Mouse (Mus musculus) E14TG2a.4 (cell line): ENCODE data around the gene Srrm1.

Experiments used
- H3K27me3 ChIP-seq: 2 replicates; pipeline ENCODE4 v1.6.1; 2014; ENCODE audit warnings: low read length, control low read depth; ENCODE audit not compliant: insufficient read depth
- H3K36me3 ChIP-seq: 2 replicates; pipeline ENCODE4 v1.6.1; 2014; ENCODE audit warnings: low read length, control low read depth; ENCODE audit not compliant: insufficient read depth
- H3K4me1 ChIP-seq: replicated peaks from 2 replicates; pipeline ENCODE4 v1.6.1; 2014; ENCODE audit warnings: low read depth, low read length, control low read depth
- H3K4me3 ChIP-seq: replicated peaks from 2 replicates; pipeline ENCODE4 v1.5.1; 2014; ENCODE audit warnings: mild to moderate bottlenecking, low read length
- H3K9me3 ChIP-seq: 2 replicates; pipeline ENCODE4 v1.6.1; 2014; ENCODE audit warnings: low read length, control low read depth
- CTCF ChIP-seq: conservative IDR thresholded peaks from 2 replicates; pipeline ENCODE4 v1.5.1; 2014; ENCODE audit warnings: low read length
- NANOG ChIP-seq: IDR thresholded peaks from 2 replicates; pipeline ENCODE4 v1.6.1; 2014; ENCODE audit warnings: borderline replicate concordance, low read length, mixed read lengths
- POU5F1 ChIP-seq: IDR thresholded peaks from 2 replicates; pipeline ENCODE4 v1.6.1; 2014; ENCODE audit warnings: low read length, borderline replicate concordance

The Srrm1 gene

GRCm38 (mm10) chr4:135335327-135336022 is 17.6 kb downstream of the Srrm1 start:
- no peak for TF ChIP-seq NANOG
- TF ChIP-seq CTCF, result no peak
- no peak for TF ChIP-seq POU5F1
- H3K27me3 ChIP-seq, result no peaks in the 10 kb centered on the region
- H3K4me1 ChIP-seq, result peaks cover 55% of the 10 kb centered on the region
- H3K36me3 ChIP-seq, result peaks cover 100% of the 10 kb centered on the region
- H3K4me3 ChIP-seq, result no peak overlapping the region
- no peaks in the 10 kb centered on the region for H3K9me3 ChIP-seq

- H3K4me1 ChIP-seq, result peaks cover 27% of the 10 kb centered on the region
- H3K36me3 ChIP-seq, result peaks cover 100% of the 10 kb centered on the region
- H3K4me3 ChIP-seq, result no peak overlapping the region
- H3K9me3 ChIP-seq, result no peaks in the 10 kb centered on the region
- no peak for TF ChIP-seq POU5F1
- TF ChIP-seq NANOG, result no peak
- no peak for TF ChIP-seq CTCF
- H3K27me3 ChIP-seq, result no peaks in the 10 kb centered on the region
Observed at GRCm38 (mm10) chr4:135326469-135326868, 26.7 kb downstream of the Srrm1 start.

- no peak for TF ChIP-seq CTCF
- peaks cover 100% of the 10 kb centered on the region for H3K36me3 ChIP-seq
- H3K4me1 ChIP-seq, result peaks cover 23% of the 10 kb centered on the region
Observed at GRCm38 (mm10) chr4:135326046-135326445, 27.1 kb downstream of the Srrm1 start.

GRCm38 (mm10) chr4:135323021-135323420 is 30.1 kb downstream of the Srrm1 start:
- no peaks in the 10 kb centered on the region for H3K9me3 ChIP-seq
- H3K4me3 ChIP-seq, result no peak overlapping the region
- H3K4me1 ChIP-seq, result peaks cover 23% of the 10 kb centered on the region
- TF ChIP-seq CTCF (no peak), POU5F1 (no peak), NANOG (no peak)
- no peaks in the 10 kb centered on the region for H3K27me3 ChIP-seq
- H3K36me3 ChIP-seq, result peaks cover 99% of the 10 kb centered on the region

More at GRCm38 (mm10) chr4:135326046-135326445, 27.1 kb downstream of the Srrm1 start:
- H3K4me3 ChIP-seq, result no peak overlapping the region
- H3K9me3 ChIP-seq, result no peaks in the 10 kb centered on the region
- no peaks in the 10 kb centered on the region for H3K27me3 ChIP-seq

- H3K4me1 ChIP-seq, result peaks cover 29% of the 10 kb centered on the region
- TF ChIP-seq NANOG, result no peak
- TF ChIP-seq CTCF, result peak; percentile 60
- no peak for TF ChIP-seq POU5F1
- H3K9me3 ChIP-seq, result no peaks in the 10 kb centered on the region
- peaks cover 84% of the 10 kb centered on the region for H3K36me3 ChIP-seq
- no peak overlapping the region for H3K4me3 ChIP-seq
- no peaks in the 10 kb centered on the region for H3K27me3 ChIP-seq
Observed at GRCm38 (mm10) chr4:135317966-135318365, 35.2 kb downstream of the Srrm1 start.

- Histone ChIP-seq H3K4me3 (no peak overlapping the region), H3K36me3 (peaks cover 80% of the 10 kb centered on the region)
- no peak for TF ChIP-seq NANOG
- no peak for TF ChIP-seq CTCF
- no peak for TF ChIP-seq POU5F1
Observed at GRCm38 (mm10) chr4:135317539-135317938, 35.6 kb downstream of the Srrm1 start.

GRCm38 (mm10) chr4:135315287-135315686 is 37.8 kb downstream of the Srrm1 start:
- TF ChIP-seq CTCF, result no peak
- TF ChIP-seq NANOG, result no peak
- TF ChIP-seq POU5F1, result no peak
- Histone ChIP-seq H3K36me3 (peaks cover 57% of the 10 kb centered on the region), H3K4me3 (no peak overlapping the region), H3K27me3 (no peaks in the 10 kb centered on the region), H3K4me1 (peaks cover 45% of the 10 kb centered on the region), H3K9me3 (no peaks in the 10 kb centered on the region)

More at GRCm38 (mm10) chr4:135317539-135317938, 35.6 kb downstream of the Srrm1 start:
- Histone ChIP-seq H3K4me1 (peaks cover 29% of the 10 kb centered on the region), H3K9me3 (no peaks in the 10 kb centered on the region), H3K27me3 (no peaks in the 10 kb centered on the region)

- TF ChIP-seq POU5F1, result no peak
- TF ChIP-seq NANOG, result no peak
- TF ChIP-seq CTCF, result no peak
- Histone ChIP-seq H3K27me3 (no peaks in the 10 kb centered on the region), H3K4me3 (no peak overlapping the region), H3K9me3 (no peaks in the 10 kb centered on the region), H3K4me1 (peaks cover 53% of the 10 kb centered on the region), H3K36me3 (peaks cover 49% of the 10 kb centered on the region)
Observed at GRCm38 (mm10) chr4:135314419-135314832, 38.7 kb downstream of the Srrm1 start.

- Histone ChIP-seq H3K4me1 (peaks cover 59% of the 10 kb centered on the region), H3K9me3 (no peaks in the 10 kb centered on the region), H3K27me3 (no peaks in the 10 kb centered on the region), H3K4me3 (no peak overlapping the region), H3K36me3 (peaks cover 42% of the 10 kb centered on the region)
- TF ChIP-seq POU5F1, result no peak
- no peak for TF ChIP-seq CTCF
- no peak for TF ChIP-seq NANOG
Observed at GRCm38 (mm10) chr4:135313761-135314241, 39.3 kb downstream of the Srrm1 start.
